Mouse (Mus musculus): Measurements from ENCODE around the gene Actg1. TPM values are rescaled to one million over a fixed set of nuclear protein-coding genes. Genes with fewer than 3 reads are reported as not detected.
"Not testable (repeated sequence)": the region's sequence is repeated elsewhere in the genome, so short reads cannot be mapped to it uniquely, and the experiment has no call there.

The Actg1 gene
- total RNA-seq, 2 experiments from 2014 or later: 236 to 249 TPM

DNA sequence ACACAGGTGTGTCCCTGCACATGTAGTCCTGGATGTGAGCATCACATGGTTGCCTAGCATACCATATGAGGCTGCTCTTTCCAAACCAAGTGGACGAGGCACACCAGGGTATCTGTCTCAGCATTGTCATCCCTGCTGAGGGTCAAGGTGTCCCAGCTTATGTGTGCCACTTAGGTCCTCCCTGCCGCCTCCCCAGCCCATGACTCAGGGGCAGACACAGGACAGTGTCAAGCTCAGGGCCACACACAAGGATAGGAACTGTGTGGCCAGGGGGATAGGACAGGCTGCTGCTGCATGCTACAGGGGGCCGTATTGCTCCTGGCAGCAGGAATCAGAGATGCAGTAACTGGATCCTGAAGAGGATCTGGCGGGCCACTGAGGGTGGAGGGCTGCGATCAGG is 12.4 kb upstream of the Actg1 start:
- DNase-seq: no peak

DNA sequence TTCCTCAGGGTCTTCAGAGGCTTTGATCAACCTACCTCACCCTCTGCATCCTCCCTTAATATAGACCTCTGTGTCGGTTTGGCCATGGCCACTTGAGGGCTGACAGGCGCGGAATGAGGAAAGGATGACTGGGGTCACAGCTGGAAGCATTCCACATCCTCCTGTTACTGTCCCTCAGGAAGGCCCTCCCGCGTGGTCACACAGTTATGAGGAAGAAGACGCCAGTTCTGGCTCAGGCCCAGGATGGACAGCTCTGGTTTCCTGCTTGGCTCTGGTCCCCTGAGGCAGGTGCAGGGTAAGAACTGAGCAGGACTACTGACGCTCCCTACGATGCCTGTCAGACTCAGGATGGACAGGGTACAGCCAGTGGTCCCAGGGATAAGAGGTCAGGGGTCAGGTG is 11.7 kb upstream of the Actg1 start:
- peak; percentile 63 for DNase-seq

DNA sequence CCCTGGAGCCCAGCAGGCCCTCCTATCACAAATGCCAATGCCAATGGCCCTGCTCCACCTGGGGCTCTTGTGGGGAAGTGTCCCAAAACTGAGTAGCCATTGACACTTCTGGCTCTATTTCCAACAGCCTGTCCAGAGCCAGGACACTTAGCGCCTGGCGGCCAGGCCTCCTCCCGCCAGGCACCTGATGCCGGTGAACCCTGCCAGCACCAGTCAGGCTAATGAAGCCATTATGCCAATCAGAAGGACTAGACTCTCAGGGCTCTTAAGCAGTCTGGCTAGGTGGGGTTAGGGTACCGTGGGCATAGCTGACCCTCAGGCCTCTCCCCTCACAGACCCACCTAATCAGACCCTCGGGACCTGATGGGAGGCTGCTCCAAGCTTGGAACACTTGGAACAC is 11.0 kb upstream of the Actg1 start:
- no peak for DNase-seq

DNA sequence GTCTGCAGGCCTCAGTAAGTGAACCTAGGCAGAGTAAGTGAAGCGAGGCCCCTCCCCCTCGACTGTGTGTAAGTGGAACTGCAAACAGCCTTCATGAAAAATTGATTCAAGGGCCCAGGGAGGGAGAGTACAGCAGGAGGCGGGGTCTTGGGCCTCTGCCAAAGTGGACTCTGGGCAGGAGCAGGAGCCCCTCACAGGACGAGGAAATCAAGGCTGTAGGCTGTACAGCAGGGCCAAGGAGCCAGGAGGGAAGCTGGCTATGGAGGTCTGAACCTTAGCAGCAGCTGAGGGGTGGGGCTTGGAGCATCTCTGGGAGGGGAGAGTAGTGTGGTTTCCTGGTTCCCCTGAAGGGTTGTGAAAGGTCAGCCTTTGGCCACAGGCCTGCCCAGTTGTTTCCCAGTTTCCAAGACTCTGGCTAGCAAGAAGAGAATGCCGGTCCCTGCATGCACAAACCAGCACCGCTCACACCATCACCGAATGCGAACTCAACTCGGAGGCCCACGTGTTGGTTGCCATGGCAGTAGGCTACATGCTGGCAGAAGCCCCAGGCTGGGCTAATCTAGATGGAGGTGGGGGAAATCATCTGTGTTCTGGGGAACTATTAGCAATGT is 9.6 kb upstream of the Actg1 start:
- DNase-seq: peak; percentile 72

DNA sequence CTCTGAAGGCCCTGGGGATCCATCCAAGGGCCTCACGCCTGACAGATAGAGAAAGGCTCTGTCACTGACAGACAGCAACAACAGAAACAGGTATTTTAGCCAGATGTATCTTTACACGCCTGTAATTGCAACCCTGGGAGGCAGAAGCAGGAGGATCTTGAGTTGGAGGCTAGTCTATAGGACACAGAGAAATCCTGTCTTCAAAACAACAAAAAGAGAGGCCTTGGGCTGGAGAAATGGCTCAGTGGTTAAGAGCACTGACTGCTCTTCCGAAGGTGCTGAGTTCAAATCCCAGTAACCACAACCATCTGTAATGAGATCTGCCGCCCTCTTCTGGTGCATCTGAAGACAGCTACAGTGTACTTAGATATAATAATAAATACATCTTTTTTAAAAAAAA is 8.6 kb upstream of the Actg1 start:
- DNase-seq: no peak

DNA sequence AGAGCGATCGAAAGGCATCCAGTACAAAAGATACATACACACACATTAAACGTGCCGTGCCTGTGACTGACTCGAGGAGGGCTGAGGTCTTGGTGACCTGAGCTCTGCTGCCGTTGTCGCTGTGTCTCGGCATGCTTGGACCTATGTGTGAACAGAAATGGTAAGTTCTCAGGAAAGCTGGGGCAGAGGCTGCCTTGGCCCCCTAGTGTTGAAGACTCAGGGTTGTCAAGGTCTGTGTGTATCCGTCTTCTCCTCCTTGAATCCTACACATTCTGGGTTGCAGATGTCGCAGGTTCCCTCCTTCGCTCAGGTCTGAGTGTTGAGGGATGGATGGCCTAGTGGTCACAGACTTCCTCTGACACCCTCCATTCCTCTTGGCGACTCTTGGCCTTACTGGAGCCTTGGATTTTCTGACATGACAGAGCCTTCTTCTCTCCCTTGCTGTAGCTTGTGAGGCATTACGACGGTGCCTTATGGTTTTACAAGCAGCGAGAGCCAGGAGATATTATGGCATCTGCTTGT is 8.0 kb upstream of the Actg1 start:
- DNase-seq: no peak

DNA sequence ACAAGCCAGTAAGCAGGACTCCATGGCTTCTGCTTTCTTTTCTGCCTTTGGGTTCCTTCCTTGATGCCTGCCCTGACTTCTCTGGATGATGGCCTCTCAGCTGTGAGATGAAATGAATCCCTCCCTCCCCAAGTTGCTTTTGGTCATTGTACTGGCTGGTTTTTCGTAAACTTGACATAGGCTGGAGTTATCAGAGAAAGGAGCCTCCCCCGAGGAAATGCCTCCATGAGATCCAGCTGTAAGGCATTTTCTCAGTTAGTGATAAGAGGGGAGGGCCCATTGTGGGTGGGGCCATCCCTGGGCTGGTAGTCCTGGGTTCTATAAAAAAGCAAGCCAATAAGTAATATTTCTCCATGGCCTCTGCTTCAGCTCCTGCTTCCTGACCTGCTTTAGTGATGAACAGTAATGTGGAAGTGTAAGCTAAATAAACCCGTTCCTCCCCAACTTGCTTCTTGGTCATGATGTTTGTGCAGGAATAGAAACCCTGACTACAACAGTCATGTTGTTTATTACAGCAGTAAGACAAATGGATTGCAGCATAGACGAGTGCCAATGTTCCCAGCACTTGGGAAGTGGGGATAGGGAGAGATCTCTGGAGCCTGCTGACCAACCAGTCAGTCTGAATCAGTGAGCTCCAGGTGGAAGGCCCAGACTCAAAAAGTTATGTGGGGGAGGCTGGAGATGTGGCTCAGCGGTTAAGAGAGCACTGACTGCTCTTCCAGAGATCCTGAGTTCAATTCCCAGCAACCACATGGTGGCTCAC is 7.1 kb upstream of the Actg1 start:
- DNase-seq: no peak

DNA sequence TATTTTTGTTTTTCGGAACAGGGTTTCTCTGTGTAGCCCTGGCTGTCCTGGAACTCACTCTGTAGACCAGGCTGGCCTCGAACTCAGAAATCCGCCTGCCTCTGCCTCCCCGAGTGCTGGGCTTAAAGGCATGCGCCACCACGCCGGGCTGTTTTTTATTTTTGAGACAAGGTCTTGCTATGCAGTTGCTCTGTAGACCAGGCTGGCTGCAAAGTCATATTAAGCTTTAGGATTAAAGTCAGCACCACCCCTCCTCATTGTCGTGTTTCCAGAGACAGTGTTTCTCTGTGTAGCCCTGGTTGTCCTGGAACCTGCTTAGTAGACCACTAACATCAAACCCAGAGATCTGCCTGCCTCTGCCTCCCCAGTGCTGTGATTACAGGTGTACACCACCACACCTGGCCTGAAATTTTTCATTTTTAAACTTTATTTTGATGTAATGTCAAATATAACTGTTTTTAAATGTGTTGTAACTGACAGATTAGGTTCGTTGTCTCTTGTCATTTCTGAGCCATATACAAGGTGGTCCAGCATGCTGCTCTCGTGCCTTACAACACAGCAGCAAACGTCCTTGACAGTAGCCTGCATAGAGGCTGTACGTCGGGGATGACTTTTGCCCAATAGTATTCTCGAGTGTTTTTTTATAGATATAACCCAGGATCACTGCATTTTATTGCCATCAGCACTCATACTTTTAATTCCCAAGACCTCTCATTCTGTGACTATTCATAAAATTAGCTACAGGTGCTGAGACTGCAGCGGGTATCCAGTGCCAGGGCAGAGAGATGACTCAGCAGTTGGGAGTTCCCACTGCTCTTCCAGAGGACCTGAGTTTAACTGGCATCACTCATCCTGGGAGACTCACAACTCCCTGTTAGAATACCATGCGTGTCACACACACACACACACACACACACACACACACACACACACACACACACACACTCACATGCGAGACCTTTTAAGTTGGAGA is 6.2 kb upstream of the Actg1 start:
- DNase-seq: no peak

DNA sequence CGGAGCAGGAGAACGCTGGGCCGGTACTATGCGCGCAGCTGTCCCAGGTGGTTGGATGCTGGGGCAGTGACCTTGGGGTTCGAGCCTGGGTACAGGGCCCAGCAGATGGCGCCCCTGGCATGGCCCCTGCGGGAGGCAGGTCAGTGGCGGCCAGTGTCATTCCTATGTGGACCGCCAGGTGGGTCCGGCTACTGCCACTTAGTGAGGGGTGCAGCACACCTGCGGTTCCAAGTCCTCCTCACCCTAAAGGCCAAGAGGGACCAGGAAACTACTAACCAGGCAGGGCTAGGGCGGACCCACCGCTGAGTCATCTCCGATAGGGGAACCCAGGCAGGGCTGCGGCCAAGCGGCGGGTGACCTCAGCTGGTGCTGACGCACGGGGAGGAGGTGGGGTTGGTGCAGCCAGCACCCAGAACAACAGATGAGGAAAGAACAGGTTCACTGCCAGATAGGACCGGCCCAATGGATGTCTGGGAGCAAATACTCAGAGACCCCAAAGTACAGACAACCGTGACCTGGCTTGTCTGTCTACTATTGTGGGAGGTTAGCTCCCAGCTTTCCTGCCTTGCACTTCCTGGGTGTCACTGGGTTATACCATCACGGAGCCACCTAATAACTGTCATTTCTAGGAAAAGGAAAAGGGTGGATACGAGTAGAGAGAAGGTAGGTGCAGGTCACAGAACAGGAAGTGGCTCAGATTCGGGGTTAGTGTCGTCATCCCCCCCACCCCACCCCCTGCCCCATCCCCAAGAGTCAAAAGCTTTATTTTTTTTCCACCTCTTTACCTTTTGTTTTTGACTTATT is 5.4 kb upstream of the Actg1 start:
- peak; percentile 88 for DNase-seq

DNA sequence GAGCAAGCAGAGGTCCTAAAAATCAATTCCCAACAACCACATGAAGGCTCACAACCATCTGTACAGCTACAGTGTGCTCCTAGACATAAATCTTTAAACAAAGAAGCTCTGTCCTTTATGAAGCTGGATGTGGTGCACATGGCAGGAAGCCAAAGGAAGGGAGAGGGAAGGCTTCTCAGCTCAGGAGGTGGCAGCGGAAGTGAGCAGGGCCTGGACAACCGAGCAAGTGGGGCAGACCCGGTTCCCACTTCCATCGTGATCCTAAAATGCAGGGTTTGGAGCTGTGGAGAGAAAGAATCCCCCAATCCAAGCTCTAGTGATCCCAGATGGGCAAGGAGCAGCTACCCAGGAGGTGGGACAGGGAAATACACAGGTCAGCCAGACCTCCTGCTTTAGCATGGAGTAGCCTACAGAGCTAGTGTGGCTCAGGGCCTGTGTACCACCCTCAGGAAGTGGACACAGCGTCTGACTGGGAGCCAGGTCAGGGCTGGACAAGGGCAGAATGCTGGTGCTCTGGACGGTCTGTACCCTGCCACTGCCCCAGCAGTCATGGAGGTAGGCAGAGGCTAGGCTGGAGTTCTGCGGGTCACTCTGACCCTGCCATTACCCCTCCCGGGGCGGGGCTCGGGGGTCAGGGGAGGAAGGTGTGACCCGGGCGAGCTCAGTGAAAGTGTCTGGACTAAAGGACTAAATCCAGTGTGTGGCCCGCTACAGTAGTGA is 4.4 kb upstream of the Actg1 start:
- DNase-seq: no peak

DNA sequence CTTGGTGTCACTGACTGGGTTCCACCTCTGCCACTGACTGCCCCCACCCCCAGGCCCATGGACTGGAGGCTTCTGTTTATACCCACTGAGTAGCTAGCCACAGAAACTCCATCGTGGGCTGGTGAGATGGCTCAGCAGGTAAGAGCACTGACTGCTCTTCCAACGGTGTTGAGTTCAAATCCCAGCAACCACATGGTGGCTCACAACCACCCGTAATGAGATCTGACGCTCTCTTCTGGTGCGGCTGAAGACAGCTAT is 3.7 kb upstream of the Actg1 start:
- DNase-seq: not testable (repeated sequence)

DNA sequence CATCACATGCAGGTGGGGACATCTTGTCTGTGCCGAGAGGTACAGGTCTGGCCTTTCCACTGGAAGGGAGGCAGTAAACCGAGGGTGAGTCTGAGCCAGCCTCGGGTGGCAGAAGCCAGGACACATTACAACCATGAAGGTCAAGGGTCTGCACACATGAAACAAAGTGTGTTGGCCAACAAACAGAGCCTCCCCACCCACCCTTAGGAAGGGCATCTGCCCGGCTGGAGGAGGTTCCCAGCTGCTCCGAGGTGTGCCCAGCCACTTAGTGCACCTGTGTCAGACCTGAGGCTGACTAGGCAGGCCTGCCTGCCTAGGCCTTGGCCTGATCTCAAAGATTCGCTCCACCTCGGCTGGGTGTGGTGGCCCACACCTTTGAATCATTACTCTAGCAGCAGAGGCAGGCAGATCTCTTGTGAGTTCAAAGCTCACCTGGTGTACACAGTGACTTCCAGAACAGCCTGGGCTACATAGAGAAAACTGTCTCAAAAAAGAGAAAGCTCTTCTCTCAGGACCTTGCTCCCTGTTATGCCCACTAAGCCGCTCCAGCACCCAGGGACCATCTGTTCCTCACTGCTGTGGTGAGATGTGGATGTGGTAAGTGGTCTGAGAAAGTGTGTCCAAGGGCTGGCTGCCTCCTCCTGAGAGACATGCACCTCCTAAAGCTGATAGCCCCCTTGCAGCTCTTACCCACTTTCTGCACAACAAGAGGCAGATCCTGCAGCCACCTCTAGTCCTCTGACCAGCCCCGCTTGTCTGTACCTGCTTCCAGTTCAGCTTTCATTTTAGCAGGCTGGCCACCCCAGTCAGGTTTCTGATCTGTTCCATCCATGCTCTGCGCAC is 3.1 kb upstream of the Actg1 start:
- DNase-seq: no peak

DNA sequence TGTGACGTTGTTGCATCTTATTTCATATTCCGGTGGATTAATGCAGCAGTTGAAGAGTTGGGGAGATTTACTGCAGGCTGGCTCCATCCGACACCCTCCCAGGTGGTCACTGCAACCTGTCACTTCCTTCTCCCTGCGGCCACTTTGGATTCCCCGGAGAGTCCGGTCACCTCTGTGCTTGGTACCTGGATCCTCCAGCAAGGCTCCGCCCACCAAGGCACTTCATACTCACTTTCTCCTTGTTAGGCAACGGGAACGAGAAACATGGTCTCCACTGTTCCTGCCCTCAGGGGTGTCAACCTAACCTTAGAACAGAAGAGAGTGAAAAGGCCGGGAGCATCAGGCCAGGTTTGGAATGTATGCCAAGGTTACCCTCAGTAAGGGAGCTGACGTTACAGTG is 2.4 kb upstream of the Actg1 start:
- no peak for DNase-seq

DNA sequence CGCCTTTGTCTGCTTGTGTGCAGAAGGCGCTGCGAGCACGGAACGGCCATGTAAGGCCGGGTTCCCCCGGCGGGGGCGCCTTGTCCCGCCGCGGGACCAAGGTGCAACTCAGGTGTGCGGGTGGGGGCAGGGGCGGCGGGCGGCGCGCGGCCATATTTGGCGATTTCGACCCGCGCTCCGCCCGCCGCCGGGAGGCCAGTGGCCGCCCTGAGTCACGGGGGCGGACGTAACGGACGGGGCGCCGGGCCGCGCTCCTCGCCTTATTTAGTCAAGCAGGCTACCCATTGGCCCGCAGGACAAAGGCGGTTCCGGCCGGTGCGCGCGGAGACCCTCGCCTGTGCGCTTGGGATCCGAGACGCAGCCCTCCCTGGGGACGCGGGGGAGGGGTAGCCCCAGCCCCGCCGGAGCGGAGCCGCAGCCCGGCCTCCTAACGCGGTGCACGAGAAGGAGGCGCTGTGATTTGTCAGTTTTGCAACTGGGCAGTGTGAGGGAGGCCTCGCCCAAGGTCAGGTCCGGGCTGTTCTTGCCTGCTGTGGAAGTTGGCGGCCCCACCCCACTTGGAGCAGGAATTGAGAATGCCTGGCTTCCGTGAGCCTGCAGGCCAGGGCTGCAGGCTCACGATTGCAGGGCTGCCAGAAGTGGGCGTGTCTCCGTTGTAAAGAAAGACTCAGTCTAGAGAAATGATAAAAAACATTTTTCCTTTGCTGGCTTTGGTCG is 1.8 kb upstream of the Actg1 start:
- DNase-seq: peak; percentile 97

DNA sequence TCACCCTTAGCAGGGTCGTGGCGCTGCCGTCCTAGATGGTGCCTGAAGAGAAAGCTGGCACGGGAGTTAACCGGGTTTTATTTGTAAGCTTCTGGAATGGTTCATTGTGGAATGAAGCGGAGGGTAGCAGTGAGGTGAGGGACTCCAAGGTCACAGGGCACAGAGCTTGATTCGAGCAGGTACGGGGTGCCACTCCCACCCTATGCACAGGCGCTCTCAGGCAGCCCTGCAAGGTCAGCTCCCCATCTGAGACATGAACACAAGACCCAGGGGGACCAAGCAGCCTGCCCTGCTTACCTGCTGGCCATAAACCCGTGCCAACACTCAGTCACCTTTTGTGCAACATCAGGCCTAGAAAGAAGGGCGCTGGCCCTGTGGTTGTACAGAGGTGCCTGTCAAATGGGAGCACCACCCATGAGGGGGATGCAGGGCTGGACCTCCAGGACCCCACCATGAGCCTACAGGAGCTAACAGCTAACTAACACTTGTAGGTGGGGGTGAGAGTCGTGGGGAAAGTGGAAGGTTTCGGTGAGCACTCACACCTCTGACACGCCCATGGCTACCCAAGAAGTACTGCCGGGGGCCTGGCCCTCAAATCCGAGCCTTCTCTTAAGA is 1.1 kb upstream of the Actg1 start:
- peak; percentile 62 for DNase-seq

DNA sequence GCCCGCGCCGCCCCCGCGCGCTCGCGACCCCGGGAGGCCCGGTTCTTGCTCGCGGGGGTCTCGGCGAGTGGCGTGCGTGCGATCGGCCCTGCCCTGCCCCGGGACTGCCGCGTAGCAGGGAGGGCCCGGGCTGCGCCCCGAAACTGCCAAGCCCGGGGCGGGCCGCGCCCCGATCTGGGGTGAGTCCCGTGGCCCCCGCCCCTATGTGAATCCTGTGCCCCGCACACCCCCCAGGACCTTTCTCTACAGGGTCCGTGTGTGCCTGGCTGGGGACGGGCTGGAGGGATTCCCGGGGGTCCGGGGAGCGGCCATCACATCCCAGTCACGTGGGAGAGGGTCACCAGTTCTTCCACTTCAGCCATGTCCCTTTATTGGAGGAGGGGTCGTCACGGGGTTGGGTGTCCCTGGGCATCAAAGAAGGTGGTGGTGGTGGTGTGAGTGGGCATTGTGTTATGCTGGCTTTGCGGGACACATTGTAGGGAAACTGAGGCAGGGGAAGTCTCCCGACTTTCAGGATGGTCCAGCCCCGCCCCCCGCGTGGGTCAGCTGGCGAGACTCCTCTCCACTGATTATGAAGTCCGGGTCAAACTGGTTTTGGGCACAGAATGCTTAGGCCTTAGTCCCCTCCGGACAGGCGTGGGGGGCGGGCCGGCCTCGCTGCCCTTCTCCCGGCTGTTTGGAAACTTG is 485 bp upstream of the Actg1 start:
- DNase-seq: peak; percentile 79

DNA sequence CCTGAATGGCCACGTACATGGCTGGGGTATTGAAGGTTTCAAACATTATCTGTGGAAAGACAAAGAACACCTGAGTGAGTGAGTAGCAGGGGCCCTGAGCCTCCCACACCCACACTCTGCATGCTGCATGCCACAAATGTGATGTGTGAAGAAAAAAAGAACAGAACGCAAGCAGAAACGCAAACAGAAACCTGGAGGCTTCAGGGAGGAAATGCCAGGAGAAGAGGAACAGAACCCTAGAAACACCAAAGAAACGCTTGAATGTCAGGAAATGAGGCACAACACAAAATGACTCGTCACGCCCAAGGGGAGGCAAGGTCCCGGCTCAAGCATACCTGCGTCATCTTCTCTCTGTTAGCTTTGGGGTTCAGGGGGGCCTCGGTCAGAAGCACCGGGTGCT is 1.0 kb downstream of the Actg1 start:
- peak; percentile 9 for DNase-seq

DNA sequence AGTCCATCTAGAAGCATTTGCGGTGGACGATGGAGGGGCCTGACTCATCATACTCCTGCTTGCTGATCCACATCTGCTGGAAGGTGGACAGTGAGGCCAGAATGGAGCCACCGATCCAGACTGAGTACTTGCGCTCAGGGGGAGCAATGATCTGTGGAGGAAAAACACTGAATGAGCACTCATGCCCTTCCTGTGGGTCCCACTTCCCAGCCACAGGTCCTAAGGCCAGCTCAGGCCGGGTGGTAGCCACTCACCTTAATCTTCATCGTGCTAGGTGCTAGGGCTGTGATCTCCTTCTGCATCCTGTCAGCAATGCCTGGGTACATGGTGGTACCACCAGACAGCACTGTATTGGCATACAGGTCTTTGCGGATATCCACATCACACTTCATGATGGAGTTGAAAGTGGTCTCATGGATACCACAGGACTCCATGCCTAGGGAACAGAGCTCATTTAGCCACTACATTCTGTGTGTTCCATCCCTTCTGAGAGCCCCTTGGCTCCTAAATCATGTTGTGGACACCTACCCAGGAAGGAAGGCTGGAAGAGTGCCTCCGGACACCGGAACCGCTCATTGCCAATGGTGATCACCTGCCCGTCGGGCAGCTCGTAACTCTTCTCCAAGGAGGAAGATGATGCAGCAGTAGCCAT is 1.8 kb downstream of the Actg1 start:
- peak; percentile 5 for DNase-seq
